Mouse (Mus musculus) brown adipose tissue, adult 24 weeks (tissue): Measurements from ENCODE around the gene Pidd1. TPM values are rescaled to one million over a fixed set of nuclear protein-coding genes. Genes with fewer than 3 reads are reported as not detected.

Source experiments
- H3K27ac ChIP-seq: fragments of 200-500 bp; replicated peaks from 2 replicates; pipeline ENCODE4 v1.5.1; 2012; ENCODE audit warnings: low read depth, mild to moderate bottlenecking, low read length
- H3K4me1 ChIP-seq: fragments of 200-500 bp; 2 replicates; pipeline ENCODE4 v1.6.1; 2012; ENCODE audit warnings: low read length, mixed read lengths; ENCODE audit not compliant: control insufficient read depth, insufficient read depth, insufficient read length
- H3K4me3 ChIP-seq: fragments of 200-500 bp; 2 replicates; pipeline ENCODE4 v1.5.1; 2012; ENCODE audit warnings: low read depth, mild to moderate bottlenecking, low read length, moderate library complexity; ENCODE audit not compliant: insufficient read depth
- polyA plus RNA-seq: library from polyadenylated mRNA; stranded (reverse); fragments of >200 nt; gene quantifications from 2 replicates; pipeline ENCODE4 v1.2.4, GENCODE M21; 2012; ENCODE audit not compliant: missing spikeins, insufficient read depth, insufficient read length

The Pidd1 gene
- polyA plus RNA-seq, 1 experiment: 0.75 TPM

DNA sequence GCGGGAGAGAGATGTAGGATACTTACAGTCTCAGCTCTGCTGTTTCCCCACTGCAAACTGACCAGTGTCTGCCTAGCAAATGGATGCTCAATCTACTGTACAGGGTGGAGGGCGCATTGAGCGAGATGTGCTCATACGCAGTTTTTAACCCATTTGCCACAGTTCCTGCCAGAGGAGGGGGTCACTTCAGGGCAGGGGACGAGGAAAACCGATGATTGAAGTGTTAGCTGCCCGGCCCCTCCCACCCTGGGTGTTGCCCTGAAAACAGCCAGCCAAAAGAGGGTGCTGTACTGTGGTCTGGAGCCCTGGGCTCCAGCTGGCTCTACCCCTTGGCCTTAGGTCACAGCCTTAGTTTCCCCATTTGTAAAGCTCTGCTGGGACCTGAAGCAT lies 33.2 kb upstream of the Pidd1 start:
- H3K4me3 ChIP-seq: peak overlapping the region; percentile 92
- H3K4me1 ChIP-seq: peaks cover 12% of the 10 kb centered on the region; the same call in 1 of the 2 replicates
- H3K27ac ChIP-seq: peak overlapping the region; percentile 100

DNA sequence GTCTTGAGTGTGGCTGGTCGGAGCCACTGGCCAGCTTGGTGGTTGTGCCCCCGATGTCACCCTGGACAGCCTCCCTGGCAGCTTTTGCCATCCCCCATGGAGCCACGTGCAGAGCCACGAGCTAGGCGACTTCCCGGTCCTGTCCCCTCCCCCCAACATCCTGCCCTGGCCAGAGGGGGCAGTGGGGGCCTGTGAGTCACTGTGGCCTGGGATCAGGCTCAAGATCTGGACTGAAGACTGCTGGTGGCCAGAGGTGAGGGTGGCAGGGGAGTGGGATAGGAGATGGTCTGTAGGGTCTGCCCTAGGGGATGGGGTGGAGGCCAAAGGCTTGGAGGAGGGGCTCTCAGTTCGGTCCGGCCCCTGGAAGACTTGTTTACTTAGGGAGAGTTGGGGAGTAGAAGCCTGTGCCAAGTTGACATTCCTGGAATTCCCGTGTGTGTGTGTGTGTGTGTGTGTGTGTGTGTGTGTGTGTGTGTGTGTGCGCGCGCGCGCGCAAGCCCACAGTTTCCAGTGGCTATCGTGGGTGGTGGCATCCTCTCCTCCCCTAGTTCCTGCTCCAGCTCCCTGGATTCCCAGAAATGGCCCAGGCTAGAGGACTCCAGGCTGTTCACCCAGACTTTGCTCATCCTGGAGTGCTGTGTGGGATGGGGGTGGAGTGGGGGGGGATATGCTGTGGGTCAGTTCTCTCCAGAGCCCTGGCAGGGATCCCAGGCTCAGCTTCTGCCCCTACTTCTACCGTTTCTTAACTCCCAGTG lies 32.6 kb upstream of the Pidd1 start:
- H3K4me1 ChIP-seq: peaks cover 12% of the 10 kb centered on the region; the same call in 1 of the 2 replicates

DNA sequence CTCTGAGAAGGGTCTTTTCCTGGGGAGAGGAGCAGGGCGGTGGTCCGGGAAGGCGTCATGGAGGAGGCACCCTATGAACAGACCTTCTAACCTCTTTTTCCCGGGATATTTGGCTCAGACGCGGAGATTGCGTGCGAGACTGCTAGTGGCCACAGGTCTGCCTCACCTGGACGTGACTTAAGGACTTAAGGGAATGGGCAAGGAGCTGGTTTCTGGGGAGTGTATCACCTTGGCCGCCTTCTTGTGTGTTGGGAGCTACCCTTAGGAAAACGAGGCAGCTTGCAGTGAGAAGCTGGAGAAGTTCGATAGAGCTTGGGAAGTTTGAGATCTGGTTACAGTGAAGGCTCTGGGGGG lies 32.0 kb upstream of the Pidd1 start:
- peak overlapping the region; percentile 100 for H3K27ac ChIP-seq
- H3K4me3 ChIP-seq: peak overlapping the region; percentile 92
- H3K4me1 ChIP-seq: peaks cover 12% of the 10 kb centered on the region; the same call in 1 of the 2 replicates

More for the DNA sequence above, 32.6 kb upstream of the Pidd1 start:
- peak overlapping the region; percentile 92 for H3K4me3 ChIP-seq
- H3K27ac ChIP-seq: peak overlapping the region; percentile 100

DNA sequence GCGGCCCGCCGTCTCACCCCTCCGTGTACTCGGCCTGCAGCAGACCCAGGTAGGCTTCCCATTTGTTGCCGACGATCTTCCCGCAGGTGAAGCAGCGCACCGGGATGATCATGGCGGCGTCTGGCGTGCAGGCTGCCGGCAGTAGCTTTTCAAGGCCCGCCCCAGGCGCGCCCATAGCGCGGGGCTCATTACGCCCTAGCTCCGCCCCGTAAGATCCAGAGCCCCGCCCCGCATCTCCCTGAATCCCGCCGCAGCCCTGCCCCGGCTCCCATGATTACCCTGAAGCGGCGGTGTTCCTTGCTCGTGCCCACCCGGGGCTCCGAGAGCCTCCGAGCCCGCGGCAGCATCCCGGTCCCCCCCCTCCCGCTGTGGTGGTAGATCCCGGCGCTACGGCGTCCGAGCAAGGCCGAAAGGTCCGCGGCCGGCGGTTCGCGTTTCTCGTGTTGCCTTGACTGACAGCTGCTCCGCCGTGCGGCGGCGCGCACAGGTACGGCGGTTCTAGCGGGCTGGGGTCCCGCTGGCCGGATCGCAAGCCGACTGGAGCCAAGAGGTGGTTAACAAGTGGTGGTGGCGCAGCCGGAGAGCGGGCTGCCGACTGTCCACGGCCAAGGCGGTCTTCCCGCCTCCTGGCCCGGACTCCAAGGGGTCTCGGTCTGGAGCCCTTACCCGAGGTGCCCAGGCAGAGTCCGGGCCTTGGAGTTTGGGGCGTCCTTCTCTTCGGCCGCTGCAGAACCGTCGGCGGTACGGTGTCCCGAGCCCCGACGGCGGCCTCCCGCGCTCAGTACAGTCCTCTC lies 31.4 kb upstream of the Pidd1 start, which contains the start of the genes Polr2l and Tspan4:
Gene Polr2l (minus strand): TSS at position 122 of the 794 bp plus-strand sequence.
Gene Tspan4 (plus strand): TSS at position 230 of the 794 bp plus-strand sequence.
- Histone ChIP-seq H3K4me3 (peak within 1 kb of the TSS; percentile 92), H3K27ac (peak within 1 kb of the TSS; percentile 100), H3K4me1 (peaks cover 12% of the 10 kb centered on the region; the same call in 1 of the 2 replicates)

DNA sequence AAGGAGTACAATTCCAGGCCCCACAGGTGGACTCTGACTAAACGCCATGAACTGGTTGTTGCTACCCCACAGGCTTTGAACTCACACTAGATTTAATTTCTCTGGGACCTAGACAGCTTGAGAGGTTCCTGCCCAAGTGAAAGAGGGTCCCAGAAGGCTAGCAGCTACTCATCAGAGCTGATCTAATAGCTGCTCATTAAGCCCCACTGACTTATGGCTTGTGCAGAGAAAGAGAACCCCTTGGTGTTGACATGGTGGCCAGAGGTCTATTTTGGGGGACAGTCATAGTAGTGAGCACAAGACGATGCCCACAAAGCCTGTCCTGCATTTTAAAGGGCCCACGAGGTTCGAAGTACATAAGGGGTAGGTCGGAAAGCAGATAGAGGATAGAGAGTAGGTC lies 30.3 kb upstream of the Pidd1 start:
- H3K4me1 ChIP-seq: peaks cover 12% of the 10 kb centered on the region; the same call in 1 of the 2 replicates
- H3K4me3 ChIP-seq: peak overlapping the region; percentile 92
- H3K27ac ChIP-seq: no peak overlapping the region

DNA sequence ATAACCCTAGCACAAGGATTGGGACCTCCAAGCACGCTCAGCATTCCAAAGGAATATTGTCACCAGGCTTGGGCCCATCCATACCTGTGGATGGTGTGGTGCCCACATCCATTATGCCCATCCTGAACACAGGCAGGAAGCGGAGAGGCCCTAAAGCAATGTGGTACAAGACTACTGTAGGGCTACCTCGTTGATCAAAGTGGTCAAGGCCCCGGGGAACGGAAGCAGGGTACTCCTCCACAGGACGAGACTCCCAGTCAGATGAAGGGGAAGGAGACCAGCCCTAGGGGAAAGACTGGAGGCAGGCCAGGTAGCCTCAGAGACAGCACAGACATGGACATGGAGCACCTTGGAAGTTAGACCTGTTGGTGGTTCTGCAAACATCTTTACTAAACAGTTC lies 28.9 kb upstream of the Pidd1 start:
- peaks cover 7% of the 10 kb centered on the region; the same call in 1 of the 2 replicates for H3K4me1 ChIP-seq
- H3K27ac ChIP-seq: no peak overlapping the region
- H3K4me3 ChIP-seq: no peak overlapping the region

DNA sequence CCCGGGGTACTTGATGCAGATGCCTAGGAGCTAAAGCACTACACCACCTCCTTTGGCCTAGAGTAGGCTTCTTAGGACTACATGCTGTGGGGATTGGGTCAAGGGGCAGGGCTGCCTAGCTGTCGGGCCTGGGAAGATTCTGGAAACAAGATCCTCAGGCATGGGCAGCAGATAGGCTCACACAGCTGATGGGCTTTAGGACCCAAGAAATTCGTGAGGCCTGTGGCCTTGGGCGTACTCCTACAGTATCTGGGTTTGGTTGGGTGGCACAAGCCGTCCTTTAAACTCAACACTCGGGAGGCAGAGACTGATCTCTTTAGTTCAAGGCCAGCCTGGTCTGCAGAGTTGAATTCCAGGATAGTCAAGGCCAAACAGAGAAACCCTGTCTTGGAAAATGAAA lies 28.4 kb upstream of the Pidd1 start:
- Histone ChIP-seq H3K4me1 (peaks cover 4% of the 10 kb centered on the region; the same call in 1 of the 2 replicates), H3K27ac (0 out of 2 replicates have a peak overlapping the region, but pooled peaks have one; percentile 10), H3K4me3 (no peak overlapping the region)

DNA sequence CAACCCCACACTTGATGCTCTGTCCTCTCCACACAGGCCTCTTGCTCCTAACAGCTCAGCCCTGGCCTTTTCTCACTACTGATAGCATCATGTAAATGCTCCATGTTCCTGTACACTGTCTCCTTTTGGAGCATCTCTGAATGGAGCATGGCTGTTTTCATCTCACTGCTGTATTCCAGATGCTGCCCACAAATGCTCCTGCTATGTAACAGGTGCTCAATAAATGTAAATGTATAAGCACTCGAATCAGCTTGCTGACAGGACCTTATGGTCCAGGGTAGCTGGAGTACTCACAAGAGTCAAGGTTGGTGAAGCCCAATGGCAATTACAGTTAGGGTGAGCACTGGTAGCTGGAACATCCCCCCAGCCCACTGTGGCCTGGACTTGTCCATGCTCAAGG lies 27.4 kb upstream of the Pidd1 start:
- H3K4me3 ChIP-seq: no peak overlapping the region
- H3K27ac ChIP-seq: no peak overlapping the region
- peaks cover 8% of the 10 kb centered on the region for H3K4me1 ChIP-seq

DNA sequence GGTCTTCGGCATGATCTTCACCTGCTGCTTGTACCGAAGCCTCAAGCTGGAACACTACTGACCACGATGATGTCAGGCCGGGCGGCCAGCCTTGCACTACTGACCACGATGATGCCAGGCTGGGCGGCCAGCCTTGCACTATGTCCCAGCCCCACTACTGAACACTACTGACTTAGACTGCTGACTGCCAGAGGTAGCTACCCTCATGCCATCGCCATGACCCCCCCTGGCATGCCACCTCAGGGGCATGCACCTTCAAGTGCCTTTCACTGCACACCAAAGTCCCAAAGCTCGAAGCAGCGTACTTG lies 26.8 kb upstream of the Pidd1 start:
- Histone ChIP-seq H3K4me1 (peaks cover 8% of the 10 kb centered on the region), H3K27ac (no peak overlapping the region), H3K4me3 (no peak overlapping the region)

DNA sequence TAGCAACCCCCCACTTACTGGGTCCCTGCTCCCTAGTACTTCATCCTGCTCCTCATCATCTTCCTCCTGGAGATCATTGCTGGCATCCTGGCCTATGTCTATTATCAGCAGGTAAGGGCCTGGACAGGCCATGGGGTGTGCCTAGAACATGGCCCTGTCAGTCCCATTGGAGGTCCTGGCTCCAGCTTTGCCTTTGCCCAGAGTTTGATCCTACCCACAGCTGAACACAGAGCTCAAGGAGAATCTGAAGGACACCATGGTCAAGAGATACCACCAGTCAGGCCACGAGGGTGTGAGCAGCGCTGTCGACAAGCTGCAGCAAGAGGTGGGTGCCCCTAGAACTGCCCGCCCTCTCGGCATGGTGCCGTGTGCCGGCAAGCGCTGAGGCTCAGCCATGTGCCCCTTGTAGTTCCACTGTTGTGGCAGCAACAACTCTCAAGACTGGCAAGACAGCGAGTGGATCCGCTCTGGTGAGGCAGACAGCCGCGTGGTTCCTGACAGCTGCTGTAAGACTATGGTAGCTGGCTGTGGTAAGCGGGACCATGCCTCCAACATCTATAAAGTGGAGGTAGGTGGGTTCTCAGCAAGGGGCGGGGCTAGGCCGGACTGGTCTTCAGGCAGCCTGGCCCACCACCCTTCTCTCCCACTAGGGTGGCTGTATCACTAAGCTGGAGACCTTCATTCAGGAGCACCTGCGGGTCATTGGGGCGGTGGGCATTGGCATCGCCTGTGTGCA lies 26.2 kb upstream of the Pidd1 start:
- H3K4me3 ChIP-seq: no peak overlapping the region
- peaks cover 8% of the 10 kb centered on the region for H3K4me1 ChIP-seq
- H3K27ac ChIP-seq: no peak overlapping the region

DNA sequence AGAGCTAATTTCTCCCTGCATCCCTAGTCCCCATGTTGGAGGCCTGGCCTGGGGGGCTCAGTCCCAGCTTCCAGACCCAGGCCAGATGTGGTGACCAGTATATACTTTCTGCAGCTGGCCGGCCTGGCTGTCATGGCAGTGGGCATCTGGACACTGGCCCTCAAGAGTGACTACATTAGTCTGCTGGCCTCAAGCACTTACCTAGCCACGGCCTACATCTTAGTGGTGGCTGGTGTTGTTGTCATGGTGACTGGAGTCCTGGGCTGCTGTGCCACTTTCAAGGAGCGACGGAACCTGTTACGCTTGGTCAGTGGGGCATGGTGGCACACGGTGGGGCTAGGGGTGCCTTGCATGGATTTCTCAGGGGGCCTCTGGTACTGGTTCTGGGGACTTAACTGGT lies 25.5 kb upstream of the Pidd1 start:
- Histone ChIP-seq H3K4me3 (peak overlapping the region; percentile 99; the same call in 1 of the 2 replicates), H3K27ac (peak overlapping the region; percentile 96), H3K4me1 (peaks cover 8% of the 10 kb centered on the region)

DNA sequence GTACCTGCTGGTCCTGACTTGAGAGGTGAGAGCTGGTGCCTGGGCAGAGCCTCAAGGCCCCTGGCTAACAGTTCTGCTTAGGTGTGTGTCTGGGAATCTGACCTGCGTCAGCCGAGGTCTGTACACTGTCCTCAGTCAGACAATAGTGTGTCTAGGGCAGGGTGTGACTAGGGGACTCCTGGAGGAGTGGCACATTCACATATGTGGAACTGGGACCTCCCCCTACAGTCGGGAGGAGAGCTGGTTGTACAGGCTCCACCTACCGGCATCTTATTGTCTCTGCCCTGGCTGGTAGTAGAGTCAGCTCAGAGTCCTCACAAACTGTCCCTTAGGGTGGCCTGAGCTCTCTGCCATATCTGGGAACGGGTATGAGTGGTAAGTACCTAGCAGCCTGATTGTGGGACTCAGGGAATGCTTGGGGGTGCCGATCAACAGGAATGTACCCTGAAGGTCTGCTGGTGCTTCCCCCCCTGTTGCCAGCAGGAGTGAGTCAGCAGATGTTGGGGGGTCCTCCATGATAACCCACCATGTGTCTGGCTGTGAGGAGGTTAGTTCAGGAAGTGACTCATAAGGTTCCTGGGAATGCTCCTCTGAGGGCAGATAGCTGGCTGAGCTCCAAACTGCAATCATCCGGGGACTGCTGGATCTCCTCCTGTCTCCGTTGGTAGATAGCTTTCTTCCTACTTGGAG lies 24.8 kb upstream of the Pidd1 start:
- H3K4me3 ChIP-seq: peak overlapping the region; percentile 99
- peaks cover 5% of the 10 kb centered on the region; the same call in 1 of the 2 replicates for H3K4me1 ChIP-seq
- peak overlapping the region; percentile 96 for H3K27ac ChIP-seq

DNA sequence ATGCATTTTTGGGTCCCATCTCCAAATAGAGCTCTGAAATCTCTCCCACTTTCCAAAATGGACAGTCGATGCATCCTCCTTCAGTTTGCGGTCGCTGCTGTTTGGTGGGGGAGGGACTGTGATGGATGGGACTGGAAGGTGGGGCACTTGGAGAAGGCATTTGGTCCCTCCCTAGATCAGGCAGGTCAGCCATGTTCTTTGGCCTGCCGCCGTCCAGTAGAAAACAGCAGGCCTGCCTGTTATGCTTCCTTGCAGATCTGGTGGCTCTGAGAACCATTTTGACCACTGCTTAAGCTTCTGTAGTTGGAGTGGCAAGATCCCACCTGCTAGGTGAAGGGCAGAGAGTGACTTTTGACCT lies 24.3 kb upstream of the Pidd1 start:
- H3K4me1 ChIP-seq: peaks cover 5% of the 10 kb centered on the region; the same call in 1 of the 2 replicates

DNA sequence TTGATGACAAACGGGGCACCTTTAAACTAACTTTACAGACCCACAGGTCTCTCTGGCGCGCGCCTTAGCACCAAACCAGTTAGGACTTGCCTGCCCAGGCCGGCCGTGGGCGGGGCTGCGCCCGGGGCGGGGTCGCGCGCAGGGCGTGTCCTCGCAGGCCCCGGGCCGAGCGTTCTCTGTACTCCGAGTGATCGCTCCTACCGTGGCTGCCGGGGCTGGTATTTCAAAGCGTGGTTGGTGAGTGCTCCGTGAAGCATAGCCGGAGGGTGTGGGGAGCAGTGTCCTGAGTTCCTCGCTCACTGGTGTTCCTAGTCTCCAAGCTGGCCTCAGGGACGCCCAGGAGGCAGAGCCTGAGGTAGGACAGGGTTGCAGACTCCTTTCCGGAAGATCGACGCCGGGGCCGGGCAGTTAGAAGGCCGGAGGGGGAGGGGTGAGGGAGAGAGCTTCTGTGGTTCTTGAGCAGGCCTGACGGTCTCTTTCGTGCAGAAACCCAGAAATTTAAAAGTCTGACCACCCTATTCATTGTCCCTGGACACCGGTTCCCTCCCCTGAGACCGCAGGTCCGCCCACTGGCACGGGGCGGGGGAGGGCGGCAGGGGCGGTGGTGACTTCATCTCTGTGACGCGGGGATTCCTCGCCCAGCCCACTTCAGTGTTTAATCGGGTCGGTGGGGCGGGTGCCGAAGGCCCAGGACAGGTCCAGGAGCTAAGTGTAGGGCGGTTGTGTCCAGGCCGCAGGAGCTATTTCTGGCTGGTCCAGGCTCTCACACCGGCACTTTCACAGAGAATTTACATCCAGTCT lies 23.6 kb upstream of the Pidd1 start, which contains the start of gene Cd151:
Gene Cd151 (plus strand): TSS at position 163 of the 801 bp plus-strand sequence.
- peaks cover 5% of the 10 kb centered on the region; the same call in 1 of the 2 replicates for H3K4me1 ChIP-seq

More for the DNA sequence above, 24.3 kb upstream of the Pidd1 start:
- Histone ChIP-seq H3K4me3 (peak overlapping the region; percentile 99), H3K27ac (peak overlapping the region; percentile 96)

More for the DNA sequence above, 23.6 kb upstream of the Pidd1 start, which contains the start of gene Cd151:
- peak within 1 kb of the TSS; percentile 99 for H3K4me3 ChIP-seq
- H3K27ac ChIP-seq: peak within 1 kb of the TSS; percentile 96
